Comparison of ENCODE assay signal across 8 mouse cellular contexts in genomic region chr2:168281582-168281981, GRCm38 (mm10). TPM values are rescaled to one million over a fixed set of nuclear protein-coding genes. Genes with fewer than 3 reads are reported as not detected.
DNase-seq lines count a peak whose midpoint lies in the region; ATAC-seq lines count a peak whose summit lies in the region.

Gene Kcng1 (minus strand): TSS chr2:168281736.

- no peak within 1 kb of the TSS for H3K27ac ChIP-seq in lung, embryonic 15.5 days
- H3K27ac ChIP-seq in forebrain, embryonic 15.5 days (replicated peaks), result no peak within 1 kb of the TSS
- no peak within 1 kb of the TSS for H3K27ac ChIP-seq in neural tube, embryonic 15.5 days (replicated peaks)

- peaks cover 17% of the 10 kb centered on the region for H3K4me1 ChIP-seq in lung, embryonic 15.5 days
- H3K4me1 ChIP-seq in forebrain, embryonic 15.5 days, result peaks cover 34% of the 10 kb centered on the region
- peaks cover 14% of the 10 kb centered on the region for H3K4me1 ChIP-seq in neural tube, embryonic 15.5 days

- H3K4me2 ChIP-seq in lung, embryonic 15.5 days, result peak within 1 kb of the TSS; percentile 95
- peak within 1 kb of the TSS; percentile 78 for H3K4me2 ChIP-seq in forebrain, embryonic 15.5 days (replicated peaks)
- peak within 1 kb of the TSS; percentile 82 for H3K4me2 ChIP-seq in neural tube, embryonic 15.5 days

- peak; percentile 13; the same call in 1 of the 2 replicates for ATAC-seq in lung, embryonic 15.5 days (ENCODE audit: borderline replicate concordance, extremely low read depth, low FRiP score, low TSS enrichment)
- peak; percentile 9; the same call in 1 of the 2 replicates for ATAC-seq in forebrain, embryonic 15.5 days (replicated peaks)
- ATAC-seq in neural tube, embryonic 15.5 days (ENCODE audit: low FRiP score), result peak; percentile 35; the same call in 1 of the 2 replicates
- ATAC-seq in cerebellum, adult (ENCODE audit: insufficient number of reproducible peaks, low FRiP score, low TSS enrichment), result no peak
- no peak for ATAC-seq in activated CD4-positive, CD25-positive, alpha-beta regulatory T cell, adult 4 months

- intact Hi-C loops in left cerebral cortex, postnatal 36 days (cut with DNase I), result no loop called here

- peak within 1 kb of the TSS; percentile 48 for H3K4me3 ChIP-seq in lung, embryonic 15.5 days
- H3K4me3 ChIP-seq in forebrain, embryonic 15.5 days, result peak within 1 kb of the TSS; percentile 62
- H3K4me3 ChIP-seq in neural tube, embryonic 15.5 days (replicated peaks), result peak within 1 kb of the TSS; percentile 47

- H3K36me3 ChIP-seq in lung, embryonic 15.5 days, result no peaks in the 10 kb centered on the region
- no peaks in the 10 kb centered on the region for H3K36me3 ChIP-seq in forebrain, embryonic 15.5 days
- H3K36me3 ChIP-seq in neural tube, embryonic 15.5 days, result no peaks in the 10 kb centered on the region

- WGBS in lung, embryonic 15.5 days, result 25% methylated on average over 12 of the region's 12 CpGs
- WGBS in forebrain, embryonic 15.5 days, result 16% methylated on average over 12 of the region's 12 CpGs
- WGBS in neural tube, embryonic 15.5 days, result 15% methylated on average over 12 of the region's 12 CpGs

- H3K9me3 ChIP-seq in lung, embryonic 15.5 days, result no peaks in the 10 kb centered on the region
- no peaks in the 10 kb centered on the region for H3K9me3 ChIP-seq in forebrain, embryonic 15.5 days
- no peaks in the 10 kb centered on the region for H3K9me3 ChIP-seq in neural tube, embryonic 15.5 days (replicated peaks)

- H3K9ac ChIP-seq in lung, embryonic 15.5 days, result 0 out of 2 replicates have a peak within 1 kb of the TSS, but pooled peaks have one; percentile 28
- H3K9ac ChIP-seq in forebrain, embryonic 15.5 days (replicated peaks), result peak within 1 kb of the TSS; percentile 62
- H3K9ac ChIP-seq in neural tube, embryonic 15.5 days (replicated peaks), result peak within 1 kb of the TSS; percentile 0; the same call in 1 of the 2 replicates

- peaks cover 65% of the 10 kb centered on the region for H3K27me3 ChIP-seq in lung, embryonic 15.5 days
- peaks cover 50% of the 10 kb centered on the region; the same call in 1 of the 2 replicates for H3K27me3 ChIP-seq in forebrain, embryonic 15.5 days
- peaks cover 54% of the 10 kb centered on the region for H3K27me3 ChIP-seq in neural tube, embryonic 15.5 days (replicated peaks)

- DNase-seq in lung, postnatal 25 days (ENCODE audit: low spot score), result no peak
- DNase-seq in left cerebral cortex, postnatal 36 days (ENCODE audit: low spot score in 2 of 2), result no peak
- no peak for DNase-seq in cerebellum, postnatal 36 days

RNA-seq across cellular contexts. Expression of gene Kcng1, which starts in this region (rescaled TPM):
- 0.26 and 0.35 TPM in 2 replicates for polyA plus RNA-seq in lung, embryonic 15.5 days (2015; fragmentation: Nextera tagmentation; extraction: Ambion mirVana)
- 16.0 and 16.7 TPM in 2 replicates for polyA plus RNA-seq in forebrain, embryonic 15.5 days (2015; fragmentation: Nextera tagmentation; extraction: Ambion mirVana)
- total RNA-seq in left cerebral cortex, postnatal 36 days (2021), result 10 to 100 TPM; 25.4 to 38.6 TPM
- polyA plus RNA-seq in neural tube, embryonic 15.5 days (2015; fragmentation: Nextera tagmentation; extraction: Ambion mirVana), result 0.95 and 1.7 TPM in 2 replicates
- polyA plus RNA-seq in activated CD4-positive, CD25-positive, alpha-beta regulatory T cell, adult 4 months (2017; shearing (Covaris generic)), result not detected

Comparison
In these comparisons a context has a peak if more than half of its experiments do, and no peak if none do; other contexts are left out.
1. Peak in ATAC-seq, H3K4me3 ChIP-seq, H3K9ac ChIP-seq and H3K4me2 ChIP-seq in lung, embryonic 15.5 days; RNA of the gene not detected or under 1 TPM.
2. ATAC-seq: peak in forebrain, embryonic 15.5 days (single experiment) and neural tube, embryonic 15.5 days (single experiment); none in cerebellum, adult (single experiment) and activated CD4-positive, CD25-positive, alpha-beta regulatory T cell, adult 4 months (single experiment).
3. H3K9ac ChIP-seq: peak in every context shown above with its lines; median percentile 62 in forebrain, embryonic 15.5 days; 28 in lung, embryonic 15.5 days; 0 in neural tube, embryonic 15.5 days.
4. Peak in every context shown above with its lines, with median percentiles within 50 percentile points of each other: H3K4me2 ChIP-seq and H3K4me3 ChIP-seq.